Mouse (Mus musculus) heart, embryonic 16.5 days (tissue): ENCODE measurements around the gene Zkscan14. TPM values are rescaled to one million over a fixed set of nuclear protein-coding genes. Genes with fewer than 3 reads are reported as not detected.
"Not testable (repeated sequence)": the region's sequence is repeated elsewhere in the genome, so short reads cannot be mapped to it uniquely, and the experiment has no call there.

Source experiments
- ATAC-seq: fragments of 200-750 bp; cut with Nextera tagmentation; replicated peaks from 2 replicates; pipeline ENCODE4 v1.8.0; 2017; ENCODE audit warnings: moderate number of reproducible peaks; ENCODE audit not compliant: insufficient read depth, low FRiP score; ENCODE audit errors: extremely low read depth
- H3K27ac ChIP-seq: fragments of 300-500 bp; sonication (generic); 2 replicates; pipeline ENCODE4 v1.5.1; 2014; ENCODE audit warnings: mild to moderate bottlenecking, low read length, control low read depth, moderate library complexity
- H3K27me3 ChIP-seq: fragments of 300-500 bp; sonication (generic); 2 replicates; pipeline ENCODE4 v1.6.1; 2014; ENCODE audit warnings: low read length, mixed read lengths; ENCODE audit not compliant: control insufficient read depth, insufficient read depth
- H3K36me3 ChIP-seq: fragments of 300-500 bp; sonication (generic); 2 replicates; pipeline ENCODE4 v1.6.1; 2014; ENCODE audit not compliant: control insufficient read depth, insufficient read depth
- H3K4me1 ChIP-seq: fragments of 300-500 bp; sonication (generic); 2 replicates; pipeline ENCODE4 v1.6.1; 2014; ENCODE audit warnings: low read length, mixed read lengths; ENCODE audit not compliant: control insufficient read depth, insufficient read depth
- H3K4me2 ChIP-seq: fragments of 300-500 bp; sonication (generic); 2 replicates; pipeline ENCODE4 v1.6.1; 2014; ENCODE audit warnings: low read depth, mild to moderate bottlenecking, control low read depth, low read length
- H3K4me3 ChIP-seq: fragments of 300-500 bp; sonication (generic); 2 replicates; pipeline ENCODE4 v1.5.1; 2014; ENCODE audit warnings: mild to moderate bottlenecking, control low read depth, low read length
- H3K9ac ChIP-seq: fragments of 300-500 bp; sonication (generic); 2 replicates; pipeline ENCODE4 v1.6.1; 2014; ENCODE audit warnings: low read length, control low read depth
- H3K9me3 ChIP-seq: fragments of 300-500 bp; sonication (generic); replicated peaks from 2 replicates; pipeline ENCODE4 v1.6.1; 2016; ENCODE audit warnings: low read length; ENCODE audit not compliant: control insufficient read depth
- WGBS: fragments of 180-500 bp; shearing (Covaris S2); extraction: QIAGEN DNeasy Blood & Tissue Kit; methylation state at CpG from one replicate; pipeline ENCODE4 v1.1.7; 2014; 5-methylcytosine and 5-hydroxymethylcytosine counted together
- polyA plus RNA-seq: library from polyadenylated mRNA; unstranded; fragments of >200 nt; fragmentation: Nextera tagmentation; extraction: Ambion mirVana; gene quantifications from 2 replicates; pipeline ENCODE4 v1.2.1, GENCODE M21; 2015

Gene Zkscan14
- polyA plus RNA-seq, 1 experiment from 2014 or later, result 8.0 TPM

DNA sequence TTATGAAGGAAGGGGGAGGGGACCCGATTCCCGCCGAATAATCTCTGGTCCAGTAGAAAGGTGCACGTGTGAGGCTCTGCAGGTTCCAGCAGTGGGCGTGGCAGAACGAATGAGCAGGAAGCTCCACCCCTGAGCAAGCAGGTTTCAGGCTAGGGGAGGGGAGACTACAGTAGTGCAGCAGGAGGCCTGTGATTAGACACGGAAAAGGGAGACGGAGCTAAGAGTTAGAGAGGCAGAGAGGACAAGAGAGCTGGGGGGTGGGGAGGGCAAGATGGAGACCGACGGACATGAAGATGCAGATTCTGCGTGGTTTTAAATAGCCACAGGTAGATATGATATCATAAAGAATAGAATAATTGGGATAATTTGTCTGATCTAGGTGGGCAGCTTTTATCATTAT, 6.7 kb upstream of the Zkscan14 start:
- H3K9me3 ChIP-seq, H3K27ac ChIP-seq, H3K4me3 ChIP-seq, H3K9ac ChIP-seq, H3K4me2 ChIP-seq, ATAC-seq, H3K27me3 ChIP-seq: not testable (repeated sequence)
- Histone ChIP-seq H3K4me1 (peaks cover 14% of the 10 kb centered on the region), H3K36me3 (peaks cover 35% of the 10 kb centered on the region)
- WGBS, result 67% methylated on average over 7 of the region's 11 CpGs

DNA sequence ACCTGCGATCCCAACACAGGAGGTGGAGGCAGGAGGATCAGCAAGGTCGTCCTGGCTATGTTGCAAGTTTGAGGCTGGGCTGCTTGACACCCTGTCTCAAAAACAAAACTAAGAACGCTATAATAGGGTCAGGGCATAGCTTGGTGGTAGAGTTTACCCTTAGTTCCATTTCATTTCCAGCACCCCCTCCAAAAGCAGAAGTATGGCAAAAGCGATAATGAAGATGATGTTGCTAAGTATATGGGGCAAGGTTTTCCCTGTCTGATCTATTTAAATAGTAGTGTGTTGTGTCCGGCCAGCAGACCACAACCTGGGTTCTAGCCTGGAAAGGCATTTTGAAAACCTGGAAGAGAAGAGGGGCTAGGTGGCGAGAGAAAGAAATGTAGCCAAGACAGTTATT, 6.3 kb upstream of the Zkscan14 start:
- Histone ChIP-seq H3K27ac (no peak overlapping the region), H3K4me3 (no peak overlapping the region), H3K27me3 (no peaks in the 10 kb centered on the region), H3K36me3 (peaks cover 32% of the 10 kb centered on the region), H3K4me1 (peaks cover 14% of the 10 kb centered on the region), H3K9me3 (no peaks in the 10 kb centered on the region; the same call in 1 of the 2 replicates), H3K9ac (no peak overlapping the region), H3K4me2 (no peak overlapping the region)
- WGBS, result 87% methylated on average over 6 of the region's 6 CpGs
- ATAC-seq, result no peak

DNA sequence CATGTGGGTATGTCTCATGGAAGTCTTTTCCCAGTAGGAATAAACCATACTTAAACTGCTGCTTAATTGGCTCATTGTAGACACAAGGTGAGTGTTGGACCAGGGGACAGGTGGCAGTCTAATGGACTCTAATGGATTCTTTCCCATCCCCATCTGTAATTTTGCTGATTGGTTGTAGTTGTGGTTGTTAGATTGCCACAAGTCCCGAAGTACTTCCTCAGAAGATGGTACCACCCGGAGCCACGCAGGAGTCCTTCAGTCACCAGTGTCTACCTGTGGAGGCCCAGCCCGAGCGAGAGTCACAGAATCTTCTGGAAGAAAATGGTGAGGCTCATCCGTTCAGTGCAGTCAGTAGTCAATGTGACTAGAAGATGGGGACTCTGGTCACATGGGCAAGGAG, 5.7 kb upstream of the Zkscan14 start:
- H3K27me3 ChIP-seq, result no peaks in the 10 kb centered on the region
- no peak overlapping the region for H3K4me2 ChIP-seq
- peaks cover 14% of the 10 kb centered on the region for H3K4me1 ChIP-seq
- peaks cover 27% of the 10 kb centered on the region for H3K36me3 ChIP-seq
- WGBS, result 96% methylated on average over 6 of the region's 6 CpGs
- no peak overlapping the region for H3K9ac ChIP-seq
- H3K4me3 ChIP-seq, result no peak overlapping the region
- no peaks in the 10 kb centered on the region; the same call in 1 of the 2 replicates for H3K9me3 ChIP-seq
- no peak overlapping the region for H3K27ac ChIP-seq
- no peak for ATAC-seq

DNA sequence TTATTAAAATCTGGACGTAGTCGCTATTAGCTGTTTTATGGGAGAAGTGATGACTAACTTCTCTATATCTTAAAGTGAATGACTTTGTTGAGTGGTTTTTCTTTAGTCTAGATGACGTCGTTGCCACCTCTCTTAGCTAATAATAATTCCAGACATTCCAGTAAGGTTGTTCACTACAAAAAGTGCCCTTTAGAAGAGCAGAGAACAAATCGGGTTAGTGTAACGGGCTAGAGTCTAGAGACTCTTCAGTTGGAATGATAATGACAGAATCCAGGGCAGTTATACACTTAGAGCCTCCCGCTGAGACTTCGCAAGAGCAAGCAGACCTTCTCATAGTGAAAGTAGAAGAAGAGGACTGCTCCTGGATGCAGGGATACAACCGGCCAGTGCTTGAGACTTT, 3.4 kb upstream of the Zkscan14 start:
- ATAC-seq, result no peak
- Histone ChIP-seq H3K9ac (peak overlapping the region; percentile 81), H3K4me3 (peak overlapping the region; percentile 87), H3K4me2 (peak overlapping the region; percentile 73), H3K27me3 (no peaks in the 10 kb centered on the region), H3K36me3 (peaks cover 12% of the 10 kb centered on the region), H3K9me3 (no peaks in the 10 kb centered on the region), H3K27ac (peak overlapping the region; percentile 66), H3K4me1 (peaks cover 22% of the 10 kb centered on the region)
- 5% methylated on average over 9 of the region's 9 CpGs for WGBS

DNA sequence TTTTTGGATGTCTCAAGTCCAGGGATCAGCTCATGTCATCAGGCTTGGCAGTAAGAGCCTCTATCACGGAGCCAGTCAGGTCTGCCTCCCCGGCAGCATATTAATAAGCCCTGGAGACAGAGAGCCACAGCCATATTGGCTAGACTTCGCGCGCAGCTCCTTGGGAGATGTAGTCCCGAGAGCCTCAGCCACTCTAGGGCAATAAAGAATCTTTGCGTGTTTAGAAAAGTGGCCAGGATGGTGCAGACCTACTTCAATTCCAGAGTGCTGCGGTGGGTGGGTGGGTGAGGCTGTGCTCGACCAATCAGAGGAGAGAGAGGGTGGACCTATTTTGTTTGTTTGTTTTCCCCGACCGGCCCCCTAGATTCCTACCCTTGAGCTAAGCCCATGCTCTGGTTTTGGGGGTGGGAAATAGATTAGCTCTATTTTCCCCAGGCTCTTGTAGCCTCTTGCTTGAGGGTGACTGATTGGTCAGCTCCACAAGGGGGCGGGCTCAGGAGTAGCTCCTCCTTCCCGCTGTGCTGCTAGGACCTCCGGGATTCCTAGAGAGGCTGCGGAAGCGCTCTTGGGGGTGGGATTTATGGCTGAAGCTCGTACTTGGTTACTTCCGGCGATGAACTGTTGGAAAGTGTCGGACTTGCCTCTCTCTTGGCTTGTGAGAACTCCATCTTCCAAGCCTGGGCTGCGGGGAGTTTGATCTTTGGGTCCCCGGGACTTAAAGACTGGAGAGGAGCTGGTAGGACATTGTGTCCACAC, 2.4 kb upstream of the Zkscan14 start, which contains the start of gene Zkscan5:
Zkscan5 (plus strand) TSS at position 627 of the 756 bp plus-strand sequence.
- under 1% methylated on average over 22 of the region's 22 CpGs for WGBS
- peak; percentile 93 for ATAC-seq
- H3K27ac ChIP-seq, result peak within 1 kb of the TSS; percentile 96

DNA sequence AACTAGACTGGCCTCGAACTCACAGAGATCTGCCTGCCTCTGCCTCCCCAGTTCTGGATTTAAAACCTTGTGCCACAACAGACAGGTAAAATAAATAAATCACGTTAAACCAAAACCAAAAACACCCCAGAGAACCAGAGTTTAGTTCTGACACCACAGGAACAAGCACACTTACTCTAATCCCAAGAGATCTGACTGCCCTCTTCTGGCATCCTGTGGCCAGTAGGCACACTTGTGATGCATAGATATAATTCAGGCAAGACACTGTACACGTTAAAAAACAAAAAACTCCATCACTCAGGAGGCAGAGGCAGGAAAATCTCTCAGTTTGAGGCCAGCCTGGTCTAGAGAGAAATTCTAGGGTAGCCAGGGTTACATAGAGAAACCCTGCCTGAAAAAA, 778 bp upstream of the Zkscan14 start:
- H3K4me2 ChIP-seq, result no peak overlapping the region
- H3K4me3 ChIP-seq, result no peak overlapping the region
- H3K9me3 ChIP-seq, result no peaks in the 10 kb centered on the region
- no peak overlapping the region for H3K27ac ChIP-seq
- 44% methylated on average over 3 of the region's 3 CpGs for WGBS
- 0 out of 2 replicates have a peak, but pooled peaks cover 2% of the 10 kb centered on the region for H3K36me3 ChIP-seq
- peaks cover 22% of the 10 kb centered on the region for H3K4me1 ChIP-seq
- no peaks in the 10 kb centered on the region for H3K27me3 ChIP-seq
- H3K9ac ChIP-seq, result no peak overlapping the region
- ATAC-seq, result no peak

More for the DNA sequence above, 2.4 kb upstream of the Zkscan14 start, which contains the start of gene Zkscan5:
- H3K36me3 ChIP-seq, result peaks cover 4% of the 10 kb centered on the region; the same call in 1 of the 2 replicates
- H3K4me1 ChIP-seq, result peaks cover 22% of the 10 kb centered on the region
- H3K4me2 ChIP-seq, result peak within 1 kb of the TSS; percentile 73
- peak within 1 kb of the TSS; percentile 81 for H3K9ac ChIP-seq
- no peaks in the 10 kb centered on the region for H3K9me3 ChIP-seq
- H3K4me3 ChIP-seq, result peak within 1 kb of the TSS; percentile 87
- no peaks in the 10 kb centered on the region for H3K27me3 ChIP-seq

DNA sequence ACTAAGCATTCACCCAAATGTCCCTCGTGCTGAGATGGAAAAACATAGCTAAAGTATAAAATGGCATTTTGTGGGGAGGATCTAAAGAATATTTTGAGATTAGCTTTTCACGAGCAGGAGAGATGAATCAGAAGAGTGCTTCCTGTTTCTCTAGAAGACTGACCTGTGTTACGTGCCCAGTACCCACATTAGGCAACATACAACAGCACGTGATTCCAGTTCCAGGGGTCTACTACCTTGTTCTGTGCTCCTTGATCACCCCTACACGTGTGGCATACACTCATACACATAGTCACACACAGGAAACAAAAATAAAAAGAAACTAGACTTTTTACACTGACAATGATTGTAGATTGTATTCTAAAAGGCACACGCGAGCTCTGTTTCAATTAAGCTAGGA, 1.3 kb downstream of the Zkscan14 start:
- Histone ChIP-seq H3K36me3 (peaks cover 18% of the 10 kb centered on the region), H3K4me3 (no peak overlapping the region; the same call in 1 of the 2 replicates), H3K4me2 (peak overlapping the region; percentile 91), H3K27ac (no peak overlapping the region), H3K9me3 (no peaks in the 10 kb centered on the region), H3K9ac (no peak overlapping the region), H3K4me1 (peaks cover 14% of the 10 kb centered on the region), H3K27me3 (no peaks in the 10 kb centered on the region)
- 68% methylated on average over 7 of the region's 7 CpGs for WGBS
- ATAC-seq, result no peak

DNA sequence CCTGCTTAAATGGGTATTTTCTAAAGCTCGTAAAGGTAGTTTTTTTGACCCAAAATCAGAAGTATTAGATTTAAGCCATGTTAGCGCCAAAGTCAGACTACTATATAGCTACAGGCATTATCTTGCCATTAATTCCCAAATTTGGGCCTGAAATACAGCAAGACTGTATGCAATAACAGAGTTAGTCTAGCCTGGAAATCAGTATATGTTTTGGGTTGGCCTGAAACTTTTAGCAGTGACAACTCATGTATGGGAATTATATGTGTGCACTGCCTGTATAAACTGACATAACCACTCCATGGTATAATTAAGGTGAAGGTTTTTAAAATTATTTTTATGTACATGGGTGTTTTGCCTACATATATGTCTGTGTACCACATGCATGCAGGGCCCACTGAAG, 9.7 kb downstream of the Zkscan14 start, which contains the start of gene Atp5j2:
Atp5j2 (minus strand) TSS at position 101 of the 400 bp plus-strand sequence.
- no peaks in the 10 kb centered on the region for H3K27me3 ChIP-seq
- H3K9me3 ChIP-seq, result no peaks in the 10 kb centered on the region
- peaks cover 36% of the 10 kb centered on the region for H3K36me3 ChIP-seq
- 89% methylated on average over 2 of the region's 2 CpGs for WGBS
- H3K9ac ChIP-seq, result peak within 1 kb of the TSS; percentile 97
- H3K4me1 ChIP-seq, result peaks cover 20% of the 10 kb centered on the region
- peak within 1 kb of the TSS; percentile 68 for H3K4me2 ChIP-seq
- ATAC-seq, result no peak
- peak within 1 kb of the TSS; percentile 96 for H3K27ac ChIP-seq
- H3K4me3 ChIP-seq, result peak within 1 kb of the TSS; percentile 86
